Mouse (Mus musculus) layer of hippocampus, adult 9-10 months (tissue): ENCODE data around the gene Nedd9.

ENCODE experiments used
- DNase-seq: peaks from one replicate; pipeline ENCODE4 v3.0.0; 2022; ENCODE audit warnings: low spot score

Nedd9 gene

GRCm38 (mm10) chr13:41343163-41343886 lies 143.8 kb downstream of the Nedd9 start:
- no peak for DNase-seq

GRCm38 (mm10) chr13:41341422-41341821 lies 145.7 kb downstream of the Nedd9 start:
- DNase-seq, result no peak

GRCm38 (mm10) chr13:41339653-41340351 lies 147.4 kb downstream of the Nedd9 start:
- peak; percentile 26 for DNase-seq

GRCm38 (mm10) chr13:41339195-41339594 lies 148.0 kb downstream of the Nedd9 start:
- no peak for DNase-seq

GRCm38 (mm10) chr13:41337407-41337806 lies 149.8 kb downstream of the Nedd9 start:
- no peak for DNase-seq

- DNase-seq, result no peak
Measured at GRCm38 (mm10) chr13:41336260-41336659, 150.9 kb downstream of the Nedd9 start.

GRCm38 (mm10) chr13:41335767-41336166 lies 151.4 kb downstream of the Nedd9 start:
- no peak for DNase-seq

GRCm38 (mm10) chr13:41334641-41335000 lies 152.5 kb downstream of the Nedd9 start:
- DNase-seq, result no peak

- DNase-seq, result no peak
Measured at GRCm38 (mm10) chr13:41333889-41334640, 153.1 kb downstream of the Nedd9 start.

- no peak for DNase-seq
Measured at GRCm38 (mm10) chr13:41331671-41332340, 155.4 kb downstream of the Nedd9 start.

- DNase-seq, result no peak
Measured at GRCm38 (mm10) chr13:41330589-41331345, 156.4 kb downstream of the Nedd9 start.

GRCm38 (mm10) chr13:41330051-41330450 lies 157.1 kb downstream of the Nedd9 start:
- DNase-seq, result no peak

- no peak for DNase-seq
Measured at GRCm38 (mm10) chr13:41328481-41328880, 158.7 kb downstream of the Nedd9 start.

- no peak for DNase-seq
Measured at GRCm38 (mm10) chr13:41327546-41327945, 159.6 kb downstream of the Nedd9 start.

GRCm38 (mm10) chr13:41326134-41326533 lies 161.0 kb downstream of the Nedd9 start:
- DNase-seq, result no peak

GRCm38 (mm10) chr13:41325346-41325745 lies 161.8 kb downstream of the Nedd9 start:
- DNase-seq, result no peak

GRCm38 (mm10) chr13:41324631-41325030 lies 162.5 kb downstream of the Nedd9 start:
- no peak for DNase-seq

GRCm38 (mm10) chr13:41321433-41321832 lies 165.7 kb downstream of the Nedd9 start:
- DNase-seq, result no peak

GRCm38 (mm10) chr13:41320749-41321148 lies 166.4 kb downstream of the Nedd9 start:
- DNase-seq, result no peak

GRCm38 (mm10) chr13:41302716-41303115 lies 184.4 kb downstream of the Nedd9 start:
- DNase-seq, result peak; percentile 74

GRCm38 (mm10) chr13:41300037-41300436 lies 187.1 kb downstream of the Nedd9 start:
- DNase-seq, result no peak

- no peak for DNase-seq
Measured at GRCm38 (mm10) chr13:41298996-41299395, 188.2 kb downstream of the Nedd9 start.
